Mouse (Mus musculus): ENCODE measurements around the gene Magi3.

Gene Magi3

GRCm38 (mm10) chr3:104221156-104221555 lies 982 bp upstream of the Magi3 start:
- in situ Hi-C loops (cut with MboI; ENCODE audit: unreplicated experiment in 2 of 2) = loop anchor here in 1 of 2 experiments (5.0 to 10.0 kb wide), 2 partner anchors 119 to 464 kb away; no protein-coding TSS in a partner anchor

- in situ Hi-C loops (cut with MboI; ENCODE audit: unreplicated experiment in 2 of 2) = loop anchor here (5.0 to 10.0 kb wide), 4 partner anchors 55 to 465 kb away; no protein-coding TSS in a partner anchor
These were observed 461 bp downstream of the Magi3 start for GRCm38 (mm10) chr3:104219531-104220294.

- in situ Hi-C loops (cut with MboI; ENCODE audit: unreplicated experiment in 2 of 2) = loop anchor here (10.0 kb wide), 2 partner anchors 54 to 114 kb away; no protein-coding TSS in a partner anchor
These were observed 1.2 kb downstream of the Magi3 start for GRCm38 (mm10) chr3:104218926-104219325.

- in situ Hi-C loops (cut with MboI; ENCODE audit: unreplicated experiment in 2 of 2) = no loop called here
These were observed 30.4 kb downstream of the Magi3 start for GRCm38 (mm10) chr3:104189823-104190222.

GRCm38 (mm10) chr3:104189234-104189633 lies 30.9 kb downstream of the Magi3 start:
- in situ Hi-C loops (cut with MboI; ENCODE audit: unreplicated experiment in 2 of 2) = no loop called here

- in situ Hi-C loops (cut with MboI; ENCODE audit: unreplicated experiment in 2 of 2) = no loop called here
These were observed 35.9 kb downstream of the Magi3 start for GRCm38 (mm10) chr3:104184270-104184669.

GRCm38 (mm10) chr3:104183656-104184055 lies 36.5 kb downstream of the Magi3 start:
- in situ Hi-C loops (cut with MboI; ENCODE audit: unreplicated experiment in 2 of 2) = no loop called here

- in situ Hi-C loops (cut with MboI; ENCODE audit: unreplicated experiment in 2 of 2) = no loop called here
These were observed 37.5 kb downstream of the Magi3 start for GRCm38 (mm10) chr3:104182711-104183110.

GRCm38 (mm10) chr3:104161347-104161746 lies 58.8 kb downstream of the Magi3 start:
- in situ Hi-C loops (cut with MboI; ENCODE audit: unreplicated experiment in 2 of 2) = loop anchor here in 1 of 2 experiments (10.0 kb wide), 1 partner anchor 53 kb away; no protein-coding TSS in a partner anchor

- in situ Hi-C loops (cut with MboI; ENCODE audit: unreplicated experiment in 2 of 2) = loop anchor here in 1 of 2 experiments (10.0 kb wide), 1 partner anchor 54 kb away; no protein-coding TSS in a partner anchor
These were observed 59.6 kb downstream of the Magi3 start for GRCm38 (mm10) chr3:104160603-104161002.

- in situ Hi-C loops (cut with MboI; ENCODE audit: unreplicated experiment in 2 of 2) = no loop called here
These were observed 70.0 kb downstream of the Magi3 start for GRCm38 (mm10) chr3:104150146-104150545.

GRCm38 (mm10) chr3:104142376-104142775 lies 77.8 kb downstream of the Magi3 start:
- in situ Hi-C loops (cut with MboI; ENCODE audit: unreplicated experiment in 2 of 2) = no loop called here

- in situ Hi-C loops (cut with MboI; ENCODE audit: unreplicated experiment in 2 of 2) = no loop called here
These were observed 81.2 kb downstream of the Magi3 start for GRCm38 (mm10) chr3:104138953-104139450.

GRCm38 (mm10) chr3:104125628-104126027 lies 94.5 kb downstream of the Magi3 start:
- in situ Hi-C loops (cut with MboI; ENCODE audit: unreplicated experiment in 2 of 2) = no loop called here

GRCm38 (mm10) chr3:104123846-104124245 lies 96.3 kb downstream of the Magi3 start:
- in situ Hi-C loops (cut with MboI; ENCODE audit: unreplicated experiment in 2 of 2) = no loop called here

GRCm38 (mm10) chr3:104109478-104109877 lies 110.7 kb downstream of the Magi3 start:
- in situ Hi-C loops (cut with MboI; ENCODE audit: unreplicated experiment in 2 of 2) = loop anchor here (10.0 kb wide), 7 partner anchors 95 to 715 kb away; partner anchors contain the start of genes Gm10964 (in 1 of the 2) and Olfml3 (in 1 of the 2)

GRCm38 (mm10) chr3:104104942-104105341 lies 115.2 kb downstream of the Magi3 start:
- in situ Hi-C loops (cut with MboI; ENCODE audit: unreplicated experiment in 2 of 2) = loop anchor here (5.0 to 10.0 kb wide), 10 partner anchors 88 to 710 kb away; partner anchors contain the start of genes Gm10964 (in 1 of the 2), Magi3 (in 1 of the 2) and Olfml3 (in 1 of the 2)

- in situ Hi-C loops (cut with MboI; ENCODE audit: unreplicated experiment in 2 of 2) = loop anchor here (5.0 to 10.0 kb wide), 10 partner anchors 84 to 707 kb away; partner anchors contain the start of genes Gm10964 (in 1 of the 2), Magi3 (in 1 of the 2) and Olfml3 (in 1 of the 2)
These were observed 118.5 kb downstream of the Magi3 start for GRCm38 (mm10) chr3:104101721-104102120.

GRCm38 (mm10) chr3:104101249-104101648 lies 118.9 kb downstream of the Magi3 start:
- in situ Hi-C loops (cut with MboI; ENCODE audit: unreplicated experiment in 2 of 2) = loop anchor here (5.0 to 10.0 kb wide), 10 partner anchors 84 to 706 kb away; partner anchors contain the start of genes Gm10964 (in 1 of the 2), Magi3 (in 1 of the 2) and Olfml3 (in 1 of the 2)

- in situ Hi-C loops (cut with MboI; ENCODE audit: unreplicated experiment in 2 of 2) = loop anchor here in 1 of 2 experiments (5.0 kb wide), 1 partner anchor 359 kb away; the partner anchor contains the start of genes Gm10964 and Olfml3
These were observed 124.2 kb downstream of the Magi3 start for GRCm38 (mm10) chr3:104095936-104096335.

GRCm38 (mm10) chr3:104094646-104095045 lies 125.5 kb downstream of the Magi3 start:
- in situ Hi-C loops (cut with MboI; ENCODE audit: unreplicated experiment in 2 of 2) = loop anchor here in 1 of 2 experiments (5.0 kb wide), 2 partner anchors 348 to 357 kb away; partner anchors contain the start of genes Gm10964 and Olfml3

Measured in v-Abl transformed pro-B cells (cell line).